Mouse (Mus musculus) neutrophil, adult 5-6 weeks (primary cell): ENCODE data around the gene Tef. TPM values are rescaled to one million over a fixed set of nuclear protein-coding genes. Genes with fewer than 3 reads are reported as not detected.
A peak's percentile ranks its signal among the peaks of the same experiment; 100 is the strongest.

Experiments
- ATAC-seq: fragments of 151-379, 151-347 bp; 2 replicates; pipeline ENCODE4 v1.8.0; 2017; ENCODE audit warnings: mild to moderate bottlenecking, moderate TSS enrichment; ENCODE audit not compliant: insufficient number of reproducible peaks, poor library complexity, low FRiP score, severe bottlenecking; ENCODE audit errors: extremely low read depth
- total RNA-seq: library from RNA; stranded (forward); fragments of 200-1000 nt; gene quantifications from 2 replicates; pipeline ENCODE4 v1.2.3, GENCODE M21; 2017

Tef gene
- total RNA-seq, 1 experiment from 2014 or later = 29.4 TPM

DNA sequence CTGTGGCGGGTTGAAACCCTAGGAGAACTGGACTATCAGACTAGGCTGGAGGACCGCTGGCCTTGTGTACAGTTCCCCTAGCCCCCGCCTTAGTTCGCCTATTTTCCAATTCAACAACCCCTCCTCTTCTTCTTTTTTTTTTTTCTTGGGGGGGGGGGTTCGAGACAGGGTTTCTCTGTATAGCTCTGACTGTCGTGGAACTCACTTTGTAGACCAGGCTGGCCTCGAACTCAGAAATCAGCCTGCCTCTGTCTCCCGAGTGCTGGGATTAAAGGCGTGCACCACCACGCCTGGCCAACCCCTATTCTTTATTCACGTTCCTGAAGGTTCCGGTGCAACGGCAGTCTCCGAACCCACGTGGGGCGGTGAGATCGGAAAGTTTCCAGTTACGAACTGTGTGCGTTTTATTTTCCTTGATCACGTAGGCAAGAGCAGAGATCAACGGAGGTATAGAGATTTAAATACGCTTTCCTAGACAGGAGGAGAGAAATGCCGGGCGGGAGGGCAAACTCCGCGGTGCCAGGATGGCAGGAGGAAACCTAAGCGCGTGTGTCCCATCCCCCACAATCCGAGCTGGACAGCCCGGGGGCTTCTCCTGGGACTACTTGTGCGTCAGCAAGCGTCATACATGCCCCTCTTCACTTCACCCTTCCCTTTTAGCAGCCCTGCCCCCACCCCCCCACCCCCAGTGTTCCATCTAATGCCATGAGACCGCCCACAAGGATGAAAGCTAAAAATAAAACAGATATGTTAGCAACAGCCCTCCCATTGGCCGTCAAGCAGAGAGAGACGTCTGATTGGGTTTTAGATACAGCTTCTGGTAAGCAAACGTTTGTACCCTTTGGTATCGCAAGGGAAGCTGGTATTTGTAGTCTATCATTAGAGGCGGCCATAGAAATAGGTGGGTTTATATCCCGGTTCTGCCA is 57.4 kb downstream of the Tef start:
- ATAC-seq = peak; percentile 69

DNA sequence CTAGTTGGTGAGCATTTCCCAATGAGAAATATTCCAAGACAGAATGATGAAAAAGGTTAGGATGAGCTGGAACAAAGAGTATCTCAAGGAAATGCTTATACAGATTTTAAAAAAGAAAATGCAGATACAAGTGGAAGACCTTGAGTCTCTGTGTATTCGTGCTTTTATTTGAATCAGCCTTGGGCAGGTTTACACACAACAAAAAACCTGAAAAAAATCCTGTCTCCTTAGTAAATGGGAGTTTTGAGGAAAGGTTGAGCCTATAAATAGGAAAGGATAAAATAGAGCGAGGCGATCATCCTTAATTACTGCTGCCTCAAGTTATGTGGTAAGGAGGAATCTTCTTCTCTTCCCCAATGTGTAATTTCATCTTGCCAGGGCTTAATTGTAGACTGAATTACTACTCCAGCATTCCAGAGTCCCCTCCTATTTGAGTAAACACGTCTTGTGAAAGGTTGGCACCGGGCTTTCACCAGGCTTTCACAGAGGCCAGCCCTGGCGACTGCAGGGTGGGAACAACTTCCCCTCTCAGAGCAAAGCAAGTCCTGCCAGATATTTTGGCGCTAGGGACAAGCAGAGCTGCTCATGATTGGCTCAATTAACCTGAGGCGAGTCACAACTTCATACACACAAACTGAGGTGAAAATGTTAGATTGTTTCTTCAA is 58.4 kb downstream of the Tef start:
- no peak for ATAC-seq

DNA sequence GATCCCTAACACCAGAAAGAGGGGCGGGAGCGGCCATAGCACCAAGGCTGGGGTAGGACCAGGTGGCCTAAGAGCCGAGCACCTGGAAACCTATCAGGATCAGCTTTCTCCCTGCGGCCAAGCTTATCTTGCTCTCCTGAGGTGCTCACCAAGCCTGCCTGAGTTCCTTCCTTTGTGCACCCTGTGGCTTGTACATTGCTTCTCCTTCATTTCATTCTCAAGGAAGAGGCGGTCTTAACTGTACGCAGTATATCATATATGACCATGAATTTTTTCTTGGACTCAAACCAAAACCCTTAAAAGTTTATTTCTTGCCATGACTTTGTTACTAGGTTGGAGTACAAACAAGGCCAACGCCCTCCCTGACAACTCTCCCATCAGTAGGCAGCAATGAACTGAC is 62.0 kb downstream of the Tef start:
- no peak for ATAC-seq

DNA sequence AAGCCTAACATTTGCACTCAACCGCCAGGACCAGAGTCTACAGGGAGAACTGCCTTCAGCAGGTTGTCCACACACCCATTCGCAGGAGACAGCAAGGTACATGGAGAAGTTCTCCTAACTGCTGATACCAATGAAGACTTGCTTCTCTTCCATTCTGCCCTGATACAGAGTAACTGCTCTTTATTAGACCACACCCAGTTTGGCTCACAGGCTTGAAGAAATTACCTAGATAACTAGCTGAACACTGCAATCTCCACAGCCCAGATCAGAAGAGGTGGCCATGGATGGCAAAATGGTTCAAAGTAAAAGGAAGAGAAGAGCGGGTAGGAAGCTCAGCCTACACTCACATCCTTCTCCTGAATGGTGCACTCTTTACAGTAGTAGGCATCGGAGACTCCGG is 67.8 kb downstream of the Tef start:
- ATAC-seq = no peak

DNA sequence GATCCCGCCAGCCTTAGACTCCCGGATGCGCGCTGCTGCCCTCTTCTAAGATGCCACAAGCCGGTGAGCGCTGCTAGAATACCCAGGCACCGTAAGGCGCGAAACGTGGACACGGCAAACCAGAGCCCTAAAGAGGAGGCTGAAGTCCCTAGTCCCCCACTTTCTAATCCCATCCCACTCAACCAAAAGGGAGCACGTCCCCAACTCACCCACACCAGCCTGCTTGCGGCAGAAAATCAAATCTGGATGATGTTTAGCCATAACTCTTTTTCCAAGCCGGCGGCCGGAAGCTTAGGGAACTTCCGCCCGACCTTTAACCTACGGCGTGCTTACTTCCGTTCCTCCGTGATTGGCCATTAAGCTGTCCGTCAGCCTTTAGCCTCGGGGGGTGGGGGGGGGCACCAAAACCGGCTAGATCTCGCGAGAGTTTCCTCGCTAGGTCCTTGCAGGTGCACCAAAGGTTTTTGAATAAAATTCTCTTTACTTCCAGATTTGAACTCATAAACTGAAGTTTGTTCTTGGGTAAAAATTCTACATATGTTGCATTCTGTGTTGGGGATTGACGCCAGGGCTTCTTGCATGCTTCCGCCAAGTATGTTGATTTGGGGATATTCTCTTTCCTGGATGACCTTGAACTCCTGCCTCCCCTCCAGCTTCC is 69.5 kb downstream of the Tef start, which contains the start of gene Phf5a:
Phf5a (minus strand) TSS at position 308 of the 658 bp plus-strand sequence.
- ATAC-seq = peak; percentile 80

DNA sequence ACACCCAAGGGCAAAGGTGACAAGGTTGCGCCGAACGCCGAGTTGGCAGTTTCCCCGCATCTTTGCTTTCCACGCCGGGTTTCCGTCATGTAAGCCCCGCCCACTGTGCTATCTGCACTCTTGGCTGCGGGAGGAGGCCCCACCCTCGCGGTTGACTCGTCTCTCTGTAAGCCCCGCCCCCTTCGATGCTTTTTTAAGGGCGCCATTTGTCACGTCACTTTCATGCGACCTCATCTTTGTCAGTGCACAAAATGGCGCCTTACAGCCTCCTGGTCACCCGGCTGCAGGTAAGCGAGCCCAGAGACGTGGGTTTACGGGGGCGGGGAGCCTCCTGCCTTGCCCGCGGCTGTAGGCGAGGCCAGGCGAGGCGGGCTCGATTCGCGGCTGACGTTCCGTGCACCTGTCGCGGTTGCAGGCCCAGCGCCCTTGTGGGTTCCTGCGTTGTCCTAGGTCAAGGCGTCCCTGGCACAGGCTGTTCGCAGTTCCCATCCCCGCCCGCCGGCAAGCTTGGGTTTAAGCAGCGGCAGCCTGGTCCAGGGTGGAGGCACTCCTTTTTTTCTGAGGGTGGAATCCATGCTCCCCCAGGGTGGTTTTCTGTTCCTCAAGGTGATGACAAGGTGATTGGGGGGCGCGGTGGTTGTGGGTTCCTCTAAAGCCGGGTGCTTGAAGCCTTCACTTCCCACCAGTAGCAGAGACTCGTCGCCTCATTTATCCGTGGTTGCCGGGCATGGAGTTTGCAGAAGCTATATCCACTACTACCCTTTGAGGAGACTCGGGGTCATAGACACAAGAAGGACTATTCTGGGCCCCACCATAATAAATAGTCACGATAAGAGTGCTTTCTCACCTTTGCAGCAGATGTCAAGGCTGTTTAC is 70.3 kb downstream of the Tef start, which contains the start of gene Aco2:
Aco2 (plus strand) TSS at position 48 of the 875 bp plus-strand sequence.
- ATAC-seq = peak; percentile 91

Other genes starting within 250 kb of the Tef start
- gene Ep300, start 217.1 kb upstream of the Tef start, total RNA-seq = 150 and 164 TPM in 2 replicates
- gene L3mbtl2, start 138.5 kb upstream of the Tef start, total RNA-seq = 20.9 and 31.7 TPM in 2 replicates
- gene Chadl, start 105.1 kb upstream of the Tef start, total RNA-seq = not detected in 2 replicates
- gene Zc3h7b, start 57.4 kb upstream of the Tef start, total RNA-seq = 13.6 and 14.5 TPM in 2 replicates
- gene Rangap1, start 56.9 kb upstream of the Tef start, total RNA-seq = 30.6 and 32.8 TPM in 2 replicates
- gene Tob2, start 56.4 kb downstream of the Tef start, total RNA-seq = 44.3 and 48.5 TPM in 2 replicates
- gene Phf5a, start 69.5 kb downstream of the Tef start, total RNA-seq = 42.9 and 65.9 TPM in 2 replicates
- 86.2 and 108 TPM in 2 replicates for gene Aco2, start 69.9 kb downstream of the Tef start, total RNA-seq
- gene Polr3h, start 123.8 kb downstream of the Tef start, total RNA-seq = 11.5 and 12.2 TPM in 2 replicates
- gene Csdc2, start 134.3 kb downstream of the Tef start, total RNA-seq = 0.37 TPM in 1 of 2 replicates, not detected in the other
- 5.0 and 9.6 TPM in 2 replicates for gene Pmm1, start 158.5 kb downstream of the Tef start, total RNA-seq
- gene 1700029P11Rik, start 178.1 kb downstream of the Tef start, total RNA-seq = not detected in 2 replicates
- 33.9 and 49.0 TPM in 2 replicates for gene Xrcc6, start 185.4 kb downstream of the Tef start, total RNA-seq
- 7.3 and 7.7 TPM in 2 replicates for gene Desi1, start 231.4 kb downstream of the Tef start, total RNA-seq
- gene Snu13, start 245.2 kb downstream of the Tef start, total RNA-seq = 74.5 and 74.8 TPM in 2 replicates